ENCODE assay signal across 13 mouse cellular contexts in the genomic region with DNA sequence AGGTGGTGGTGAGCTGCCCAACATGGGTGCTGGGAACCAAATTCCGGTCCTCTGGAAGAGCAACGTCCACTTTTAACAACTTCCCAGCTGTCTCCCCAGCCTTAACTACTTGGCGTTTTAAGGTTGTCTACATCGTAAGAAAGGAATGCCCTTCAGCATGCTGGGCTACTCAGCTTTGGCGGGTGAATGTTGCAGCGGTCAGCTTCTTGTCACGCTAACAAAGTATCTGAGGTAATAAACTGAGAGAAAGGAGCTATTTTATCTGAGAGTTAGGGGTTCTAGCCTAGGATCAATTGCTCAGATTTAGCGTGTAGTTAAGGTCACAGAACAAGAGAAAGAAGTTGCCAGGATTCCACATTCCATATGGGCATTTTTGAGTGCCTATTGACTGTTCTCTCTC. TPM values are rescaled to one million over a fixed set of nuclear protein-coding genes. Genes with fewer than 3 reads are reported as not detected.
DNase-seq lines count a peak whose midpoint lies in the region; ATAC-seq and TF ChIP-seq lines count a peak whose summit lies in the region.
"Had no signal": no experiment of that assay in that cellular context is flagged by ENCODE, and none has a peak within 500 bp of the region (broad histone marks: within the 10 kb centered on the region; RNA-seq: fewer than 3 reads in every experiment).

No protein-coding gene starts in this region.

- no peak for TF ChIP-seq CTCF in lung, embryonic 14.5 days (IDR thresholded peaks at IDR 0.05; ENCODE audit: low read depth)

- H3K4me2 ChIP-seq in forebrain, embryonic 15.5 days (replicated peaks): no peak overlapping the region
- no peak overlapping the region for H3K4me2 ChIP-seq in forebrain, embryonic 11.5 days (ENCODE audit: low read depth, low read length, severe bottlenecking)
- H3K4me2 ChIP-seq in lung, embryonic 14.5 days: no peak overlapping the region
- no peak overlapping the region for H3K4me2 ChIP-seq in hindbrain, embryonic 14.5 days (replicated peaks)
- peak overlapping the region; percentile 20; the same call in 1 of the 2 replicates for H3K4me2 ChIP-seq in neural tube, embryonic 15.5 days

- ATAC-seq in forebrain, embryonic 15.5 days (replicated peaks): no peak
- ATAC-seq in forebrain, embryonic 11.5 days (replicated peaks; ENCODE audit: low FRiP score): no peak
- 0 out of 2 replicates have a peak, but pooled peaks have one; percentile 35 for ATAC-seq in lung, embryonic 14.5 days (ENCODE audit: insufficient read depth)
- no peak for ATAC-seq in hindbrain, embryonic 14.5 days (ENCODE audit: low FRiP score)
- ATAC-seq in neural tube, embryonic 15.5 days (ENCODE audit: low FRiP score): no peak
- ATAC-seq: activated CD4-positive, CD25-positive, alpha-beta regulatory T cell, adult 4 months had no signal

- no peaks in the 10 kb centered on the region for H3K9me3 ChIP-seq in forebrain, embryonic 15.5 days
- no peaks in the 10 kb centered on the region for H3K9me3 ChIP-seq in forebrain, embryonic 11.5 days (ENCODE audit: control insufficient read depth, low read length)
- no peaks in the 10 kb centered on the region for H3K9me3 ChIP-seq in lung, embryonic 14.5 days (ENCODE audit: low read depth, low read length)
- no peaks in the 10 kb centered on the region for H3K9me3 ChIP-seq in hindbrain, embryonic 14.5 days (ENCODE audit: control insufficient read depth, low read length)
- no peaks in the 10 kb centered on the region for H3K9me3 ChIP-seq in neural tube, embryonic 15.5 days (replicated peaks)

- peaks cover 29% of the 10 kb centered on the region for H3K4me1 ChIP-seq in forebrain, embryonic 15.5 days
- H3K4me1 ChIP-seq in forebrain, embryonic 11.5 days (replicated peaks; ENCODE audit: control insufficient read depth, insufficient read depth, low read length): no peaks in the 10 kb centered on the region
- peaks cover 6% of the 10 kb centered on the region; the same call in 1 of the 2 replicates for H3K4me1 ChIP-seq in lung, embryonic 14.5 days (ENCODE audit: insufficient read depth)
- peaks cover 28% of the 10 kb centered on the region for H3K4me1 ChIP-seq in hindbrain, embryonic 14.5 days (replicated peaks; ENCODE audit: control insufficient read depth, insufficient read depth, low read length)
- peaks cover 52% of the 10 kb centered on the region for H3K4me1 ChIP-seq in neural tube, embryonic 15.5 days

- peak overlapping the region; percentile 89 for H3K27ac ChIP-seq in forebrain, embryonic 15.5 days (replicated peaks)
- no peak overlapping the region for H3K27ac ChIP-seq in forebrain, embryonic 11.5 days (ENCODE audit: low read depth, low read length)
- peak overlapping the region; percentile 63; the same call in 1 of the 2 replicates for H3K27ac ChIP-seq in lung, embryonic 14.5 days (ENCODE audit: low read depth)
- peak overlapping the region; percentile 83 for H3K27ac ChIP-seq in hindbrain, embryonic 14.5 days
- H3K27ac ChIP-seq in neural tube, embryonic 15.5 days (replicated peaks): peak overlapping the region; percentile 86

- H3K36me3 ChIP-seq in forebrain, embryonic 15.5 days: no peaks in the 10 kb centered on the region
- H3K36me3 ChIP-seq in forebrain, embryonic 11.5 days (ENCODE audit: control insufficient read depth, insufficient read depth, low read length): no peaks in the 10 kb centered on the region
- H3K36me3 ChIP-seq in lung, embryonic 14.5 days (ENCODE audit: insufficient read depth): peaks cover 2% of the 10 kb centered on the region; the same call in 1 of the 2 replicates
- H3K36me3 ChIP-seq in hindbrain, embryonic 14.5 days (replicated peaks; ENCODE audit: control insufficient read depth, insufficient read depth): no peaks in the 10 kb centered on the region
- H3K36me3 ChIP-seq in neural tube, embryonic 15.5 days: no peaks in the 10 kb centered on the region

- H3K4me3 ChIP-seq in forebrain, embryonic 15.5 days: no peak overlapping the region
- no peak overlapping the region for H3K4me3 ChIP-seq in forebrain, embryonic 11.5 days (ENCODE audit: low read depth, low read length)
- no peak overlapping the region for H3K4me3 ChIP-seq in lung, embryonic 14.5 days (ENCODE audit: low read depth, low read length)
- H3K4me3 ChIP-seq in hindbrain, embryonic 14.5 days (replicated peaks; ENCODE audit: low read length): no peak overlapping the region
- H3K4me3 ChIP-seq in neural tube, embryonic 15.5 days (replicated peaks): no peak overlapping the region

- H3K27me3 ChIP-seq in forebrain, embryonic 15.5 days: no peaks in the 10 kb centered on the region
- no peaks in the 10 kb centered on the region for H3K27me3 ChIP-seq in forebrain, embryonic 11.5 days (ENCODE audit: control insufficient read depth, insufficient read depth, low read length)
- no peaks in the 10 kb centered on the region for H3K27me3 ChIP-seq in lung, embryonic 14.5 days (ENCODE audit: insufficient read depth, low read length)
- H3K27me3 ChIP-seq in hindbrain, embryonic 14.5 days (ENCODE audit: control insufficient read depth, insufficient read depth, low read length): no peaks in the 10 kb centered on the region
- no peaks in the 10 kb centered on the region for H3K27me3 ChIP-seq in neural tube, embryonic 15.5 days (replicated peaks)

- no peak overlapping the region for H3K9ac ChIP-seq in forebrain, embryonic 15.5 days (replicated peaks)
- H3K9ac ChIP-seq in forebrain, embryonic 11.5 days (ENCODE audit: low read length): no peak overlapping the region
- H3K9ac ChIP-seq in lung, embryonic 14.5 days: no peak overlapping the region
- no peak overlapping the region for H3K9ac ChIP-seq in hindbrain, embryonic 14.5 days
- no peak overlapping the region for H3K9ac ChIP-seq in neural tube, embryonic 15.5 days (replicated peaks)

- no peak for DNase-seq in forebrain, embryonic 11.5 days (ENCODE audit: low spot score)
- DNase-seq in lung, embryonic 14.5 days: peak; percentile 33
- DNase-seq in lung, postnatal 4 days: no peak
- peak; percentile 29 for DNase-seq in hindbrain, embryonic 14.5 days (ENCODE audit: low spot score)
- no peak for DNase-seq in thymus, postnatal 0 days (ENCODE audit: low spot score)
- no peak for DNase-seq in left cerebral cortex, adult 9 months (ENCODE audit: low spot score in 2 of 2)
- DNase-seq: B cell, adult 2 months; right cerebral cortex, adult 18-20 months had no signal

- 80% methylated on average over 8 of the region's 8 CpGs for WGBS in forebrain, embryonic 15.5 days
- WGBS in forebrain, embryonic 11.5 days: 94% methylated on average over 8 of the region's 8 CpGs
- 74% methylated on average over 8 of the region's 8 CpGs for WGBS in lung, embryonic 14.5 days
- 81% methylated on average over 8 of the region's 8 CpGs for WGBS in hindbrain, embryonic 14.5 days
- WGBS in neural tube, embryonic 15.5 days: 54% methylated on average over 8 of the region's 8 CpGs

RNA-seq across cellular contexts. Expression of gene Txndc2, which starts 59.4 kb away (rescaled TPM):
- 0.15 TPM in 1 of 2 replicates, not detected in the other for polyA plus RNA-seq in forebrain, embryonic 15.5 days (2015; fragmentation: Nextera tagmentation; extraction: Ambion mirVana)
- polyA plus RNA-seq in forebrain, embryonic 11.5 days (2014; fragmentation: Nextera tagmentation; extraction: Ambion mirVana): 0.24 and 0.39 TPM in 2 replicates
- 0.16 TPM in 1 of 2 replicates, not detected in the other for polyA plus RNA-seq in lung, embryonic 14.5 days (2014; fragmentation: Nextera tagmentation; extraction: Ambion mirVana)
- 0.21 and 0.22 TPM in 2 replicates for polyA plus RNA-seq in hindbrain, embryonic 14.5 days (2014; fragmentation: Nextera tagmentation; extraction: Ambion mirVana)
- polyA plus RNA-seq in neural tube, embryonic 15.5 days (2015; fragmentation: Nextera tagmentation; extraction: Ambion mirVana): 0.10 and 0.13 TPM in 2 replicates
- polyA plus RNA-seq in thymus, postnatal 0 days (2015; fragmentation: Nextera tagmentation; extraction: Ambion mirVana): 0.12 and 0.22 TPM in 2 replicates
- polyA plus RNA-seq: activated CD4-positive, CD25-positive, alpha-beta regulatory T cell, adult 4 months; large intestine, adult 2 months; liver, embryonic 16.5 days had no signal

Comparison
In these comparisons a context has a peak if more than half of its experiments do, and no peak if none do; other contexts are left out.
1. DNase-seq: peak in lung, embryonic 14.5 days (single experiment) and hindbrain, embryonic 14.5 days (single experiment); none in forebrain, embryonic 11.5 days (single experiment), lung, postnatal 4 days (0 of 2), thymus, postnatal 0 days (single experiment) and left cerebral cortex, adult 9 months (0 of 2).